ENCODE assay signal across 8 mouse cellular contexts in the genomic region with DNA sequence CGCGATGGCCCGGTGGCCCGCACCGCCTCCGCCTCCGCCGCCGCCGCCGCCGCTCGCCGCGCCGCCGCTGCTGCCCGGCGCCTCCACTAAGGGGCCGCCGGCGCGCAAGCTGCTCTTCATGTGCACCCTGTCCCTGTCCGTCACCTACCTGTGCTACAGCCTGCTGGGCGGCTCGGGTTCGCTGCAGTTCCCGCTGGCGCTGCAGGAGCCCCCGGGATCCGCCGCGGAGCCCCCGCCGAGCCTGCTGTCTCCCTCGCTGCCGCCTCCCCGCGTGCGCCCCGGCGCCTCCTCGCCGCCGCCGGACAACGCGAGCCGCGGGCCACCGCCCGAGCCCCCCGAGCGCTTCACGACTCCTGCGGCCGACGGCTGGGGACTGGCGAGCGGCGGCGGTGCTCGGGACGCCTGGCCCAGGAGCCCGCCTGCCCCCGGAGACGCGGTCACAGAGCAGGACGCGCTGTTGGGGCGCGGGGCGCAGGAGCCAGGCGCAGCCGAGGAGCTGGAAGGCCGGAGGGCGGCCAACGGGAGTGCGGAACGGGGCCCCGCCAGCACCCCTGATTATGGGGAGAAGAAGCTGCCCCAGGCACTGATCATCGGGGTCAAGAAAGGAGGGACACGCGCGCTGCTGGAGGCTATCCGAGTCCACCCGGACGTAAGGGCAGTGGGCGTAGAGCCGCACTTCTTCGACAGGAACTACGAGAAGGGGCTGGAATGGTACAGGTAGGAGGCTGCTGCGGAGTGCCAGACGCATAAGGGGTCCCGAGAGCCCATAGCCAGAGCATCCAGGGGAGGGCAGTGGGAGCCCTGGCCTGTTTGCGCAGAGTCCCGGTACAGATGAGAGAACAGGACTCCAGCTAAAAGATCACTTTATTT. TPM values are rescaled to one million over a fixed set of nuclear protein-coding genes. Genes with fewer than 3 reads are reported as not detected.
A peak's percentile ranks its signal among the peaks of the same experiment; 100 is the strongest.
DNase-seq lines count a peak whose midpoint lies in the region; ATAC-seq and TF ChIP-seq lines count a peak whose summit lies in the region.

No protein-coding gene starts in this region.

- 6% methylated on average over 86 of the region's 97 CpGs for WGBS in kidney, adult 2 months
- under 1% methylated on average over 75 of the region's 97 CpGs for WGBS in hindbrain, embryonic 12.5 days
- WGBS in midbrain, embryonic 14.5 days: under 1% methylated on average over 88 of the region's 97 CpGs

- TF ChIP-seq CTCF in kidney, adult 2 months (conservative IDR thresholded peaks at IDR 0.05; ENCODE audit: insufficient read depth, insufficient read length, low read depth, low read length): no peak

- peak overlapping the region; percentile 64 for H3K9ac ChIP-seq in hindbrain, embryonic 12.5 days
- peak overlapping the region; percentile 65 for H3K9ac ChIP-seq in midbrain, embryonic 14.5 days (replicated peaks; ENCODE audit: low read length)

- TF ChIP-seq POLR2A in kidney, adult 2 months (IDR thresholded peaks at IDR 0.05; ENCODE audit: low read depth, low read length): no peak

- no peak overlapping the region for H3K4me3 ChIP-seq in kidney, adult 2 months (ENCODE audit: insufficient read depth, low read depth, low read length)
- H3K4me3 ChIP-seq in hindbrain, embryonic 12.5 days: peak overlapping the region; percentile 77
- H3K4me3 ChIP-seq in midbrain, embryonic 14.5 days (replicated peaks; ENCODE audit: low read depth, low read length): peak overlapping the region; percentile 63

- peak overlapping the region; percentile 100 for H3K4me2 ChIP-seq in hindbrain, embryonic 12.5 days (replicated peaks)
- peak overlapping the region; percentile 94 for H3K4me2 ChIP-seq in midbrain, embryonic 14.5 days (ENCODE audit: low read length)

- H3K9me3 ChIP-seq in hindbrain, embryonic 12.5 days (replicated peaks): no peaks in the 10 kb centered on the region
- no peaks in the 10 kb centered on the region for H3K9me3 ChIP-seq in midbrain, embryonic 14.5 days (ENCODE audit: control insufficient read depth, low read length)

- no peak overlapping the region for H3K27ac ChIP-seq in kidney, adult 2 months (ENCODE audit: insufficient read depth, low read depth, low read length)
- H3K27ac ChIP-seq in hindbrain, embryonic 12.5 days: no peak overlapping the region
- H3K27ac ChIP-seq in midbrain, embryonic 14.5 days (replicated peaks; ENCODE audit: low read depth, low read length): peak overlapping the region; percentile 55; the same call in 1 of the 2 replicates

- H3K4me1 ChIP-seq in kidney, adult 2 months (ENCODE audit: control insufficient read depth, insufficient read depth, low read length): no peaks in the 10 kb centered on the region
- peaks cover 13% of the 10 kb centered on the region for H3K4me1 ChIP-seq in hindbrain, embryonic 12.5 days
- H3K4me1 ChIP-seq in midbrain, embryonic 14.5 days (ENCODE audit: control insufficient read depth, insufficient read depth, low read length): 0 out of 2 replicates have a peak, but pooled peaks cover 3% of the 10 kb centered on the region

- H3K36me3 ChIP-seq in kidney, adult 2 months (ENCODE audit: control insufficient read depth, insufficient read depth, low read length): no peaks in the 10 kb centered on the region
- H3K36me3 ChIP-seq in hindbrain, embryonic 12.5 days: no peaks in the 10 kb centered on the region
- no peaks in the 10 kb centered on the region for H3K36me3 ChIP-seq in midbrain, embryonic 14.5 days (ENCODE audit: control insufficient read depth, insufficient read depth, low read length)

- ATAC-seq in hindbrain, embryonic 12.5 days (ENCODE audit: low FRiP score): peak; percentile 56; the same call in 1 of the 2 replicates
- no peak for ATAC-seq in midbrain, embryonic 14.5 days (ENCODE audit: low FRiP score, low TSS enrichment)

- H3K27me3 ChIP-seq in kidney, adult 2 months (replicated peaks; ENCODE audit: control insufficient read depth, insufficient read depth, low read length): 0 out of 2 replicates have a peak, but pooled peaks cover 1% of the 10 kb centered on the region
- peaks cover 83% of the 10 kb centered on the region for H3K27me3 ChIP-seq in hindbrain, embryonic 12.5 days
- H3K27me3 ChIP-seq in midbrain, embryonic 14.5 days (ENCODE audit: control insufficient read depth, insufficient read depth, low read length): peaks cover 54% of the 10 kb centered on the region

- DNase-seq in kidney, postnatal 10 days: peak; percentile 5
- DNase-seq in kidney, adult 2 months: no peak
- peak; percentile 35 for DNase-seq in embryo, embryonic 9.5 days (ENCODE audit: extremely low spot score)
- DNase-seq in midbrain, embryonic 14.5 days: peak; percentile 56
- DNase-seq in MN1 (ENCODE audit: low spot score): no peak
- DNase-seq in adrenal gland, postnatal 25 days: no peak
- DNase-seq in c-Kit-positive CD71-positive TER-119-positive erythroid progenitor cells, embryonic 14.5 days (ENCODE audit: low spot score): no peak

RNA-seq across cellular contexts. Expression of a gene that starts 0.7 kb away (rescaled TPM):
- polyA plus RNA-seq in kidney, adult 2 months (2012; rRNA removed): not detected in 2 replicates
- polyA plus RNA-seq in hindbrain, embryonic 12.5 days (2016; fragmentation: Nextera tagmentation; extraction: Ambion mirVana): 1.8 and 2.5 TPM in 2 replicates
- polyA plus RNA-seq in midbrain, embryonic 14.5 days (2014; fragmentation: Nextera tagmentation; extraction: Ambion mirVana): 10.9 and 15.4 TPM in 2 replicates
- not detected in 2 replicates for total RNA-seq in adrenal gland, postnatal 25 days (2021)

Comparison
In these comparisons a context has a peak if more than half of its experiments do, and no peak if none do; other contexts are left out.
1. DNase-seq: peak in kidney, postnatal 10 days (single experiment), embryo, embryonic 9.5 days (single experiment) and midbrain, embryonic 14.5 days (single experiment); none in kidney, adult 2 months (single experiment), MN1 (single experiment), adrenal gland, postnatal 25 days (single experiment) and c-Kit-positive CD71-positive TER-119-positive erythroid progenitor cells, embryonic 14.5 days (single experiment).